Mouse (Mus musculus): ENCODE measurements around the gene St3gal4.

- TF ChIP-seq CTCF (IDR thresholded peaks at IDR 0.05; ENCODE audit: insufficient read depth, low read length) (no peak), POLR2A (IDR thresholded peaks at IDR 0.05; ENCODE audit: borderline replicate concordance, extremely low read depth, low read depth, low read length) (no peak)
These were observed 60.3 kb downstream of the St3gal4 start for GRCm38 (mm10) chr9:35058596-35059354.

Measured in lung, adult 2 months (tissue).